12 mouse cellular contexts compared by ENCODE assay signal in genomic region chr5:36736009-36736408, GRCm38 (mm10). TPM values are rescaled to one million over a fixed set of nuclear protein-coding genes. Genes with fewer than 3 reads are reported as not detected.
A peak's percentile ranks its signal among the peaks of the same experiment; 100 is the strongest.
DNase-seq lines count a peak whose midpoint lies in the region; ATAC-seq and TF ChIP-seq lines count a peak whose summit lies in the region.
"Had no signal": no experiment of that assay in that cellular context is flagged by ENCODE, and none has a peak within 500 bp of the region (broad histone marks: within the 10 kb centered on the region; RNA-seq: fewer than 3 reads in every experiment).

No protein-coding gene starts in this region.

- intact Hi-C loops in heart, postnatal 14 days (cut with DNase I), result no loop called here

- peak; percentile 90 for ATAC-seq in G1E (ENCODE audit: extremely low read depth, insufficient number of reproducible peaks, low FRiP score, poor library complexity, severe bottlenecking)
- peak; percentile 81 for ATAC-seq in liver, embryonic 13.5 days (ENCODE audit: low read depth)
- no peak for ATAC-seq in neural tube, embryonic 15.5 days (ENCODE audit: low FRiP score)
- no peak for ATAC-seq in forebrain, embryonic 15.5 days (replicated peaks)

- DNase-seq in heart, adult 11 months, result peak; percentile 92
- DNase-seq in heart, postnatal 14 days, result no peak
- DNase-seq in G1E (ENCODE audit: low spot score), result peak; percentile 76
- peak; percentile 95 for DNase-seq in c-Kit-negative CD71-positive TER-119-positive erythroid progenitor cells, embryonic 14.5 days (ENCODE audit: low read depth, low spot score)
- peak; percentile 94 for DNase-seq in liver, embryonic 13.5 days
- DNase-seq in kidney, postnatal 14 days, result no peak
- DNase-seq: kidney, adult 11 months; right cerebral cortex, adult 18-20 months had no signal

- H3K4me1 ChIP-seq in G1E (ENCODE audit: insufficient read depth, low read depth, low read length), result peaks cover 75% of the 10 kb centered on the region
- H3K4me1 ChIP-seq in liver, embryonic 13.5 days (replicated peaks), result peaks cover 97% of the 10 kb centered on the region
- no peaks in the 10 kb centered on the region for H3K4me1 ChIP-seq in neural tube, embryonic 15.5 days
- no peaks in the 10 kb centered on the region for H3K4me1 ChIP-seq in forebrain, embryonic 15.5 days
- H3K4me1 ChIP-seq: embryonic facial prominence, embryonic 15.5 days; limb, embryonic 12.5 days had no signal

- H3K36me3 ChIP-seq in G1E (replicated peaks), result no peaks in the 10 kb centered on the region
- H3K36me3 ChIP-seq in liver, embryonic 13.5 days, result no peaks in the 10 kb centered on the region
- H3K36me3 ChIP-seq in neural tube, embryonic 15.5 days, result no peaks in the 10 kb centered on the region
- no peaks in the 10 kb centered on the region for H3K36me3 ChIP-seq in forebrain, embryonic 15.5 days
- H3K36me3 ChIP-seq: embryonic facial prominence, embryonic 15.5 days; limb, embryonic 12.5 days had no signal

- peak overlapping the region; percentile 75 for H3K4me2 ChIP-seq in liver, embryonic 13.5 days
- no peak overlapping the region for H3K4me2 ChIP-seq in neural tube, embryonic 15.5 days
- no peak overlapping the region for H3K4me2 ChIP-seq in forebrain, embryonic 15.5 days (replicated peaks)
- H3K4me2 ChIP-seq: embryonic facial prominence, embryonic 15.5 days; limb, embryonic 12.5 days had no signal

- no peak for TF ChIP-seq CTCF in G1E (IDR thresholded peaks at IDR 0.05; ENCODE audit: low read depth, low read length)

- H3K27ac ChIP-seq in liver, embryonic 13.5 days, result peak overlapping the region; percentile 98
- no peak overlapping the region for H3K27ac ChIP-seq in neural tube, embryonic 15.5 days (replicated peaks)
- H3K27ac ChIP-seq in forebrain, embryonic 15.5 days (replicated peaks), result no peak overlapping the region
- H3K27ac ChIP-seq: embryonic facial prominence, embryonic 15.5 days; limb, embryonic 12.5 days had no signal

- peak overlapping the region; percentile 18; the same call in 1 of the 2 replicates for H3K4me3 ChIP-seq in G1E (ENCODE audit: low read depth, low read length)
- peak overlapping the region; percentile 44 for H3K4me3 ChIP-seq in liver, embryonic 13.5 days (replicated peaks)
- no peak overlapping the region for H3K4me3 ChIP-seq in neural tube, embryonic 15.5 days (replicated peaks)
- H3K4me3 ChIP-seq in forebrain, embryonic 15.5 days, result no peak overlapping the region
- H3K4me3 ChIP-seq: embryonic facial prominence, embryonic 15.5 days; limb, embryonic 12.5 days had no signal

- WGBS in liver, embryonic 13.5 days (ENCODE audit: insufficient replicate concordance), result 14% methylated on average over 8 of the region's 8 CpGs
- 79% methylated on average over 8 of the region's 8 CpGs for WGBS in neural tube, embryonic 15.5 days
- 79% methylated on average over 8 of the region's 8 CpGs for WGBS in forebrain, embryonic 15.5 days

- H3K9me3 ChIP-seq in G1E (replicated peaks), result no peaks in the 10 kb centered on the region
- H3K9me3 ChIP-seq in liver, embryonic 13.5 days (replicated peaks), result no peaks in the 10 kb centered on the region
- no peaks in the 10 kb centered on the region for H3K9me3 ChIP-seq in neural tube, embryonic 15.5 days (replicated peaks)
- no peaks in the 10 kb centered on the region for H3K9me3 ChIP-seq in forebrain, embryonic 15.5 days
- H3K9me3 ChIP-seq: embryonic facial prominence, embryonic 15.5 days; limb, embryonic 12.5 days had no signal

- H3K9ac ChIP-seq in liver, embryonic 13.5 days, result peak overlapping the region; percentile 73
- H3K9ac ChIP-seq in neural tube, embryonic 15.5 days (replicated peaks), result no peak overlapping the region
- no peak overlapping the region for H3K9ac ChIP-seq in forebrain, embryonic 15.5 days (replicated peaks)
- H3K9ac ChIP-seq: embryonic facial prominence, embryonic 15.5 days; limb, embryonic 12.5 days had no signal

- peaks cover 77% of the 10 kb centered on the region for H3K27me3 ChIP-seq in G1E (ENCODE audit: insufficient read depth, low read length)
- H3K27me3 ChIP-seq in liver, embryonic 13.5 days, result peaks cover 4% of the 10 kb centered on the region; the same call in 1 of the 2 replicates
- peaks cover 3% of the 10 kb centered on the region; the same call in 1 of the 2 replicates for H3K27me3 ChIP-seq in neural tube, embryonic 15.5 days (replicated peaks)
- H3K27me3 ChIP-seq in forebrain, embryonic 15.5 days, result no peaks in the 10 kb centered on the region
- H3K27me3 ChIP-seq: embryonic facial prominence, embryonic 15.5 days; limb, embryonic 12.5 days had no signal

RNA-seq across cellular contexts. Expression of gene Bloc1s4, which starts 12.4 kb away (rescaled TPM):
- total RNA-seq in heart, postnatal 14 days (2021), result 10 to 100 TPM; 11.9 to 12.2 TPM
- total RNA-seq in G1E (2014; fragmentation: Nextera tagmentation) (5.1 and 9.3 TPM in 2 replicates), G1E (2017) (17.6 and 19.7 TPM in 2 replicates)
- polyA plus RNA-seq in G1E (2012), result 15.9 and 22.4 TPM in 2 replicates
- 15.5 and 16.7 TPM in 2 replicates for polyA plus RNA-seq in liver, embryonic 13.5 days (2015; fragmentation: Nextera tagmentation; extraction: Ambion mirVana)
- 26.3 and 30.0 TPM in 2 replicates for polyA plus RNA-seq in neural tube, embryonic 15.5 days (2015; fragmentation: Nextera tagmentation; extraction: Ambion mirVana)
- 30.4 and 32.6 TPM in 2 replicates for polyA plus RNA-seq in forebrain, embryonic 15.5 days (2015; fragmentation: Nextera tagmentation; extraction: Ambion mirVana)

RNA-seq across cellular contexts. Expression of gene D5Ertd579e, which starts 40.2 kb away (rescaled TPM):
- total RNA-seq in heart, postnatal 14 days (2021), result 10 to 100 TPM; 88.3 to 89.1 TPM
- 21.4 and 27.5 TPM in 2 replicates for total RNA-seq in G1E (2014; fragmentation: Nextera tagmentation)
- 34.4 and 39.4 TPM in 2 replicates for total RNA-seq in G1E (2017)
- polyA plus RNA-seq in G1E (2012), result 3.4 and 3.5 TPM in 2 replicates
- 21.9 and 25.3 TPM in 2 replicates for polyA plus RNA-seq in liver, embryonic 13.5 days (2015; fragmentation: Nextera tagmentation; extraction: Ambion mirVana)
- 26.6 and 29.1 TPM in 2 replicates for polyA plus RNA-seq in neural tube, embryonic 15.5 days (2015; fragmentation: Nextera tagmentation; extraction: Ambion mirVana)
- 34.5 and 35.1 TPM in 2 replicates for polyA plus RNA-seq in forebrain, embryonic 15.5 days (2015; fragmentation: Nextera tagmentation; extraction: Ambion mirVana)

Comparison
In these comparisons a context has a peak if more than half of its experiments do, and no peak if none do; other contexts are left out.
1. DNase-seq: peak in heart, adult 11 months (single experiment), G1E (single experiment), c-Kit-negative CD71-positive TER-119-positive erythroid progenitor cells, embryonic 14.5 days (single experiment) and liver, embryonic 13.5 days (single experiment); none in heart, postnatal 14 days (0 of 2) and kidney, postnatal 14 days (single experiment).
2. ATAC-seq: peak in G1E (single experiment) and liver, embryonic 13.5 days (single experiment); none in neural tube, embryonic 15.5 days (single experiment) and forebrain, embryonic 15.5 days (single experiment).
3. H3K4me3 ChIP-seq: peak in G1E (single experiment) and liver, embryonic 13.5 days (single experiment); none in neural tube, embryonic 15.5 days (single experiment) and forebrain, embryonic 15.5 days (single experiment).